Mouse (Mus musculus) gastrocnemius, adult 8-10 months (tissue): ENCODE data around the gene Ankrd36. TPM values are rescaled to one million over a fixed set of nuclear protein-coding genes. Genes with fewer than 3 reads are reported as not detected.
"Not testable (repeated sequence)": the region's sequence is repeated elsewhere in the genome, so short reads cannot be mapped to it uniquely, and the experiment has no call there.

ENCODE experiments used
- DNase-seq, 2 experiments: peaks; one replicate each; pipeline ENCODE4 v3.0.0; 2022; ENCODE audit warnings: low spot score in 2 of 2
- total RNA-seq, 4 experiments: library from RNA; stranded (reverse); gene quantifications; 2 replicates each; pipeline ENCODE4 v1.2.4; 2022

The Ankrd36 gene
- total RNA-seq, result not detected

DNA sequence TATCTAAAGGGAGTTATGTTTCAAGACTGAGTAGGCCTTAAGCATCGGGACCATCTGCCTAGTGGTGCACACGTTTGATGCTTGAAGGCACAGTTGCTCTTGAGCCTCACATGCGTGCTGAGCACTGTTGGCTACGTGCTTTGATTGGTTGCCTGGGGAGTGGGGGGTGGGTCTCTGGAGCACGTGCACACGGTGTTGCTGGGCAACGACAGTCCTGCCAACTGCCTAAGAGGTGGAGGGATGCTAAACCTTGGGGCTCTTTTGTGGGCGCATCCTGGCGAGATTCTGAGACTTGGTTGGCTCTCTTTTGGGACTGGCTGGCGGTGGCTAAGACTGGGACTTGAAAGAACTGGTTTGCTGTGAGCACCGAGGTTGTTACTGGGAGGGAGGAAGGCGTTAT is at the start of gene Ankrd36:
Ankrd36 (plus strand) TSS at position 211 of the 400 bp plus-strand sequence.
- no peak for DNase-seq

GRCm38 (mm10) chr11:5520412-5521265 is 48.8 kb upstream of the Ankrd36 start, which contains the start of gene Xbp1:
TSS of gene Xbp1 (plus strand) at chr11:5520659.
- peak; percentile 97 to 98 for DNase-seq

DNA sequence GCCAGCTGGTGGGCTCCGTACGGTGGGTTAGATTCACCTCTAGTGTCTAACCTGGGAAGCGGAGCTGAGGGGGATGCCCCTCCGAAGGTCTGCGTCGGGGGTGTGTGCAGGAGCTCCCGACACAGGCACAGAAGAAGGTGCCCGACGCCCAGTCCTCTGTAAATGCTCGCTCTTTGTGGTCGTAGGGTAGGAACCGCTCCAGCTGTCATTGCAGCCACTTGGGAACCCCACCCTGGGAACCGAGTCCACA is 48.3 kb upstream of the Ankrd36 start:
- peak in 1 of 2 experiments; percentile 47 for DNase-seq

DNA sequence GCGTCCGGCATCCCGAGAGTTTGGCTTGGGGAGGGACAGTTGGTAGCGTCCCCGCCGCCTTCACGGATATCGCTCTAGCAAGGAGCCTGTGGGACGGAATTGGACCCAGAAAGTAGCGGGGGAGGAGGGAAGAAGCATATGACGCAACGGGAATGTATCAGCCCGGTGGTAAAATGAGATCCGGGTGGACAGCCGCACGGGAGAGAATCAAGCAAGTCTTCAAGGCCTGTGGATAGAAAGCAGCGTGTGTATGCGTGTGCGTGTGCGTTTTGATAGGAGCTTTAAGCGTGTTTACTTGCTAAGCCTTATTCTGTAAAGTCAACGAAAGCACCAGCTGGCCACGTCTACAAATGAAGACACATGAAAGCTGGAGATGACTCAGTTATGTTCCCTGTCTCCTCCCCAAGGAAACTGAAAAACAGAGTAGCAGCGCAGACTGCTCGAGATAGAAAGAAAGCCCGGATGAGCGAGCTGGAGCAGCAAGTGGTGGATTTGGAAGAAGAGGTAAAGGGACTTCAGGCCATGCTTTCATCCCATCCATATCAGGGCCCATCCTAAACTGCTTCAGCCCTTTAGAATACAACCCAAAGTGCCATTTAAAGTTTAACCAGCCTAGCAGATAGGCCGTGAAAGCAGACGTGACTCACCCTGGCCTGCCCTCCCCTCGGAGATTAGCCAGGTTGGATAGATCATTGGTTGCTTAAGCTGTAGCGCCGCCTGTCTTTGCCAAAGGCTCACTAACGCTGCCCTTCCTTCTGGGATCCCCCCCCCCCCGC is 47.8 kb upstream of the Ankrd36 start:
- DNase-seq, result peak; percentile 68 to 76

- DNase-seq, result no peak
Measured at GRCm38 (mm10) chr11:5522798-5523415, 46.6 kb upstream of the Ankrd36 start.

DNA sequence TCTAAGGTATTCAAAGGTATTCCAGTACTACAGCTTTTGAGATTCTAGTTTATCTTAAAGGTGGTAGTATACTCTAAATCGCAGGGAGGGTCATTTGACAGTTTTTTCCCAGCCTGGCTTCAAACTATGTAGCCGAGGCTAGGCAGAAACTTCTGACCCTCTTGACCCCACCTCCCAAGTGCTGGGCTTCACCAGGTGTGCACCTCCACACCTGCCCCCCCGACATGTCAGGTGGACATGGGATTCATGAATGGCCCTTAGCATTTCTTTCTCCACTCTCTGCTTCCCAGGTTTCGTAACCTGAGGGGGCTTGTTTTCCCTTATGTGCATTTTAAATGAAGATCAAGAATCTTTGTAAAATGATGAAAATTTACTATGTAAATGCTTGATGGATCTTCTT is 44.1 kb upstream of the Ankrd36 start:
- no peak for DNase-seq

GRCm38 (mm10) chr11:5526573-5527439 is 42.7 kb upstream of the Ankrd36 start:
- DNase-seq, result no peak

GRCm38 (mm10) chr11:5527865-5528523 is 41.5 kb upstream of the Ankrd36 start:
- DNase-seq, result no peak

DNA sequence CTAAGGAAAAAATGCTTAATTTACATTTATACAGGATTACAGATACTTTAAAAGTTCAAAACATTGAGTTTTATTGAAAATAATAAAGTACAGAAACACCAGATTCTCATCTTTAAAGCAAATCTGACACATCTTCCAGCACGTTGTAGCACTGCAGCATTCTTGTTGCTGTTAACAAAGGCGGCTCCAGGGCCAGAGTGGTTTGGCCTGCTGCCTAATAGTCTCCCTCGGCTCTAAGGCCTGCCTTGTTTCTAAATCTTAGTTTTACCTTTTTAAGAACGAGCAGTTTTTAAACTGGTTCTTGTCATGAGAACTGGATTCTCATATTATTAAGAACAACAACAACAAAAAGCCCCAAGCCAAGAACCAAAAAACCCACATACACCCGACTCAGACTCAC is 40.6 kb upstream of the Ankrd36 start:
- no peak for DNase-seq

GRCm38 (mm10) chr11:5530172-5530571 is 39.3 kb upstream of the Ankrd36 start:
- no peak for DNase-seq

DNA sequence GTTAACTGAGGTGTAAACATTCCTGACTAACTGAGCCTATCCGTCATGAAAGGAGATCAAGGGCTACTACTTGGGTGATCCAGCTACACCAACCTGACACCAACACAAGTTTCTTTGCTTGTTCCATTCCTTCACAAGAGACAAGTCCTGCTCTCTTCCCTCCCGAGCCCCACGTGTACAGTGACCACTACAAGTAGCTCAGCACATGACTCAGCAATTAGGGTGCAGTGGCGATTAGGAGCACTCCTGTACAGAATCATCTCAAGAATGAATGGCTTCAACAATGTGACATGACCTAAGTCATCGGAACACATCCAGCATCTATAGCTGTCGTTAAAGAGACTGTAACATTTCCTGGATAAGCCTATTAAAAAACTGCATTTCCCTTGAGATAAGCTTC is 38.8 kb upstream of the Ankrd36 start:
- DNase-seq, result no peak

DNA sequence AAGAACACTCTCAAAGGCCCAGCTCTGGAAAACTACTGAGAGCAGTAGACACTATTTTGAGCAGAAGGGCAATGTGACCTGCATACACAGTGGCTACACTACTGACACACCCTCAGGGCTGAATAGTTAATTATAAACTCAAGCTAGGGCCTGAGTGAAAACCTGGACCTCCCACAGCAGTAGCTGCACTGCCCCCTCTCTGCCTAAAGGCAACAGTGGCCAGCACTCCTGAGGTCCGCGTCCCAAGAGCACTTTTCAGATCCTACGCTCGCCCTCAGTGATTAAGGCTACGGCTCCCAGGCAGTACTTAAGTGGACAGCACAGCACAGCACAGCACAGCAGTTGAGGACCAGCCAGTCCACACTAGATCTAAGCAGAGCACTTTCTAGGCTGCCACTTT is 36.4 kb upstream of the Ankrd36 start:
- peak in 1 of 2 experiments; percentile 44 for DNase-seq

- not testable (repeated sequence) for DNase-seq
Measured at GRCm38 (mm10) chr11:5537454-5537853, 32.0 kb upstream of the Ankrd36 start.

DNA sequence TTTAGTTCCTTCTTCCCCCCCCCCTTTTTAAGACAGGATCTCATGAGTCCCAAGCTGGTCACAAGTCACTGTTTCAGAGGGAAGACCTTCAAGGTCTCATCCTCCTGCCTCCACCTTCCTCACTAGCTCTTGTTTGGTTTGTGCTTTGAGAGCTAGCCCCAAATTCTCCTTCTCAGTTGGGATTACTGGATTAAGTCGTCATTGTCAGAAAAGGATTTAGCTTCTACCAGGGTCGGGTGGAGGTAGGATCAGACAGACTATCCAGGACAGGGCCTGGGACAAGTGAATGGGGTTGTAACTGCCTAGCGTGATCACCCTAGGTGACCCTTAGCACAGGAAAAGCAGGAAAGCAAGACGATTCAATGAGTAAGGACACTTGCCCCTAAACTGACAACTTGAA is 29.2 kb upstream of the Ankrd36 start:
- no peak for DNase-seq

GRCm38 (mm10) chr11:5541230-5541798 is 28.2 kb upstream of the Ankrd36 start:
- DNase-seq, result no peak

GRCm38 (mm10) chr11:5541799-5542481 is 27.5 kb upstream of the Ankrd36 start, which contains the start of gene Ccdc117:
TSS of gene Ccdc117 (minus strand) at chr11:5542187.
- DNase-seq, result peak; percentile 85 to 87

DNA sequence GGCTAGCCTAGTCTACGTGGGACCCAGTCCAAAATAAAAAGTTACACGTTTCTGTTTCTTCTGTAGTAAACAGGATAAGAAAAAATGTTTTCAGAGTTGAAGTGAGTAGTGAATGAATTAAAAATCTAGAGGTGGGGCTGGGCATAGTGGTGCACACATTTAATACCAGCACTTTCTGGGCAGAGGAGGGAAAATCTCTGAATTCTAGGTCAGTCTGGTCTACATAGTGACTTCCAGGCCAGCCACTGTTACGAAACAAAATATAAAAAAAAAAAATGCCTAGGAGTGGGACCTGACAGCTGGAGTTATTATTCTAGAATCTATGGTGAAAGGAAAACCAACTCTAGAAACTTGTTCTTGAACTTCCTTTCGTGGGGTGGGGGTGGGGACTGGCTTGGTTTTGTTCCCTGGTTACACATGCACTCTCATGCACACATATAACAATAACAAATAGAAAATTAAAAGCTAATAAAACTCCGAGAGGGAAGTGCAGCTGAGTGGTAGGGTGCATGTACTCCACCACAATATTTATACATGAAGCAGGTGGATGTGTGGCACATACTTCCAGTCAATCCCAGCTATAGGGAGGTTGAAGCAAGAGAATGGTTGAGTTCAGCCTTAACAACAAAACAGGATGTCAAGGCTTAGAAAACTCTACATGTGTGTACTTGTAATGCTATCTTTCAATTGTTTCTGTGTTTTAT is 26.9 kb upstream of the Ankrd36 start:
- no peak for DNase-seq

DNA sequence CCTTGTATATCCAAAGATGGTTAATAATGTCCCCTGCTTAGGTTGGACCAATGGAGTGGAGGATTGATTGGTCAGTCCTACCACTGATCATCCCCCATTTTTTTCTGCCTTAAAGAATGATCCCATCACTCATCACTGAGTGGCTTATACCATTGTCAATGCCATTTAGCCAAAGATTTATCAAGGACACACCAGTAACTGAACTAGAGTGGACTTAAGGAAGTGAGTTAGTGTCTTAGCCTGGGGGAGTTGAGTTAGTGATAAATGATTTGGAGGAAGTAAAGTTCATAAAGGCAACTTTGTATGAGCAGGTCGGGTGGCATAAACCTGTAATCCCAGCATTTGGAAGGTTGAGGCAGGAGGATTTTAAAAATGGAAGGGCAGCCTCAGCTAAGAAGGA is 26.2 kb upstream of the Ankrd36 start:
- DNase-seq, result no peak

DNA sequence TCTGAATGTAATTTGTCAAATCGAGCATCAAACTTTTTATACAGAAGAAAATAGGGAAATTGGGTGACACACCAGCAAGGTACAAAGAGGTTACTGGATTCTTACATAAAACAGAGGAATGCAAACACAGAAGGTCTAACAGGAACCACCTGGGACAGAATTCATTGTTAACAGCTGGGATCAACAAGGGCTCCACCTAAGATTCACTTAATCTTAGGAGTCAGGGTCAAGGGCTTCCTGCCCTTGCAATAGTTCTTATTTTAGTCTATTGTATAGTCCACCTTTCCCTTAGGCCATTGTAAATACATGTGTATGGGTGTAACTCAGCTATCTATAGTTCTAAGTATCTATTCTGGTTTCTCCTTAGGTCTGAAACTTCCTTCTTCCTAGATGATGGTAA is 24.8 kb upstream of the Ankrd36 start:
- not testable (repeated sequence) for DNase-seq
